Mouse (Mus musculus) forebrain, embryonic 14.5 days (tissue): ENCODE data around the gene Cemip2. TPM values are rescaled to one million over a fixed set of nuclear protein-coding genes. Genes with fewer than 3 reads are reported as not detected.

Source experiments
- ATAC-seq: fragments of 200-750 bp; cut with Nextera tagmentation; 2 replicates; pipeline ENCODE4 v1.8.0; 2017; ENCODE audit warnings: mild to moderate bottlenecking, moderate library complexity
- DNase-seq: peaks from one replicate; pipeline ENCODE4 v3.0.0-alpha.2; 2015; ENCODE audit warnings: low spot score
- H3K27ac ChIP-seq: fragments of 300-500 bp; sonication (generic); 2 replicates; pipeline ENCODE4 v1.5.1; 2014; ENCODE audit warnings: low read depth, mild to moderate bottlenecking, control low read depth, low read length, moderate library complexity
- H3K27me3 ChIP-seq: fragments of 300-500 bp; sonication (generic); replicated peaks from 2 replicates; pipeline ENCODE4 v1.6.1; 2014; ENCODE audit warnings: low read length, control low read depth, mixed read lengths; ENCODE audit not compliant: control insufficient read depth, insufficient read depth
- H3K36me3 ChIP-seq: fragments of 300-500 bp; sonication (generic); 2 replicates; pipeline ENCODE4 v1.6.1; 2014; ENCODE audit warnings: low read length, control low read depth; ENCODE audit not compliant: control insufficient read depth, insufficient read depth
- H3K4me1 ChIP-seq: fragments of 300-500 bp; sonication (generic); 2 replicates; pipeline ENCODE4 v1.6.1; 2014; ENCODE audit warnings: antibody characterized with exemption, low read length, control low read depth; ENCODE audit not compliant: control insufficient read depth, insufficient read depth
- H3K4me2 ChIP-seq: fragments of 300-500 bp; sonication (generic); 2 replicates; pipeline ENCODE4 v1.6.1; 2014; ENCODE audit warnings: mild to moderate bottlenecking, control low read depth, low read length
- H3K4me3 ChIP-seq: fragments of 300-500 bp; sonication (generic); 2 replicates; pipeline ENCODE4 v1.5.1; 2014; ENCODE audit warnings: low read depth, low read length, control low read depth
- H3K9ac ChIP-seq: fragments of 300-500 bp; sonication (generic); 2 replicates; pipeline ENCODE4 v1.6.1; 2014; ENCODE audit warnings: mild to moderate bottlenecking, low read length, control low read depth, moderate library complexity
- H3K9me3 ChIP-seq: fragments of 300-500 bp; sonication (generic); replicated peaks from 2 replicates; pipeline ENCODE4 v1.6.1; 2016; ENCODE audit warnings: low read length, control low read depth, mixed read lengths; ENCODE audit not compliant: control insufficient read depth
- WGBS: fragments of 180-500 bp; shearing (Covaris S2); extraction: QIAGEN DNeasy Blood & Tissue Kit; methylation state at CpG from one replicate; pipeline ENCODE4 v1.1.7; 2014; 5-methylcytosine and 5-hydroxymethylcytosine counted together
- polyA plus RNA-seq: library from polyadenylated mRNA; unstranded; fragments of >200 nt; fragmentation: Nextera tagmentation; extraction: Ambion mirVana; gene quantifications from 2 replicates; pipeline ENCODE4 v1.2.1, GENCODE M21; 2014

Gene Cemip2
- polyA plus RNA-seq, 1 experiment from 2014 or later: 29.2 TPM

- ATAC-seq (no peak), DNase-seq (no peak)
- no peak overlapping the region for H3K9ac ChIP-seq
- WGBS: 95% methylated on average over 4 of the region's 4 CpGs
- no peak overlapping the region for H3K4me3 ChIP-seq
- no peaks in the 10 kb centered on the region for H3K9me3 ChIP-seq
- no peak overlapping the region for H3K4me2 ChIP-seq
- no peak overlapping the region for H3K27ac ChIP-seq
- no peaks in the 10 kb centered on the region for H3K27me3 ChIP-seq
- H3K4me1 ChIP-seq: no peaks in the 10 kb centered on the region
- H3K36me3 ChIP-seq: peaks cover 92% of the 10 kb centered on the region
These were observed 38.1 kb downstream of the Cemip2 start for GRCm38 (mm10) chr19:21816260-21816659.

GRCm38 (mm10) chr19:21818021-21818725 is 40.0 kb downstream of the Cemip2 start:
- Histone ChIP-seq H3K27me3 (no peaks in the 10 kb centered on the region), H3K36me3 (peaks cover 87% of the 10 kb centered on the region), H3K4me2 (no peak overlapping the region), H3K4me3 (no peak overlapping the region), H3K27ac (no peak overlapping the region), H3K9me3 (no peaks in the 10 kb centered on the region), H3K4me1 (no peaks in the 10 kb centered on the region), H3K9ac (no peak overlapping the region)
- 88% methylated on average over 14 of the region's 14 CpGs for WGBS
- no peak for ATAC-seq
- no peak for DNase-seq

GRCm38 (mm10) chr19:21819585-21819984 is 41.4 kb downstream of the Cemip2 start:
- DNase-seq: no peak
- Histone ChIP-seq H3K4me3 (no peak overlapping the region), H3K4me1 (no peaks in the 10 kb centered on the region), H3K9me3 (no peaks in the 10 kb centered on the region), H3K9ac (no peak overlapping the region), H3K27ac (no peak overlapping the region), H3K27me3 (no peaks in the 10 kb centered on the region), H3K4me2 (no peak overlapping the region), H3K36me3 (peaks cover 86% of the 10 kb centered on the region)
- 71% methylated on average over 5 of the region's 5 CpGs for WGBS
- no peak; the same call in 1 of the 2 replicates for ATAC-seq

GRCm38 (mm10) chr19:21820126-21820525 is 42.0 kb downstream of the Cemip2 start:
- H3K9ac ChIP-seq: no peak overlapping the region
- no peak overlapping the region for H3K4me2 ChIP-seq
- no peaks in the 10 kb centered on the region for H3K4me1 ChIP-seq
- peaks cover 85% of the 10 kb centered on the region for H3K36me3 ChIP-seq
- H3K27me3 ChIP-seq: no peaks in the 10 kb centered on the region
- H3K4me3 ChIP-seq: no peak overlapping the region
- no peak for DNase-seq
- H3K27ac ChIP-seq: no peak overlapping the region
- H3K9me3 ChIP-seq: no peaks in the 10 kb centered on the region
- WGBS: 90% methylated on average over 4 of the region's 4 CpGs
- no peak for ATAC-seq

- Histone ChIP-seq H3K4me3 (no peak overlapping the region), H3K27ac (no peak overlapping the region), H3K9me3 (no peaks in the 10 kb centered on the region), H3K27me3 (no peaks in the 10 kb centered on the region), H3K9ac (no peak overlapping the region), H3K4me2 (no peak overlapping the region), H3K4me1 (no peaks in the 10 kb centered on the region), H3K36me3 (peaks cover 84% of the 10 kb centered on the region)
- ATAC-seq (no peak), DNase-seq (no peak)
- WGBS: 82% methylated on average over 6 of the region's 6 CpGs
These were observed 43.7 kb downstream of the Cemip2 start for GRCm38 (mm10) chr19:21821877-21822276.

GRCm38 (mm10) chr19:21824146-21824545 is 46.0 kb downstream of the Cemip2 start:
- Histone ChIP-seq H3K4me1 (no peaks in the 10 kb centered on the region), H3K36me3 (peaks cover 84% of the 10 kb centered on the region), H3K4me2 (no peak overlapping the region), H3K27ac (no peak overlapping the region), H3K27me3 (no peaks in the 10 kb centered on the region), H3K9ac (no peak overlapping the region), H3K4me3 (no peak overlapping the region), H3K9me3 (no peaks in the 10 kb centered on the region)
- WGBS: 88% methylated on average over 5 of the region's 5 CpGs
- ATAC-seq (no peak), DNase-seq (no peak)

GRCm38 (mm10) chr19:21825128-21825885 is 47.2 kb downstream of the Cemip2 start:
- H3K27me3 ChIP-seq: no peaks in the 10 kb centered on the region
- H3K27ac ChIP-seq: no peak overlapping the region
- DNase-seq (no peak), ATAC-seq (no peak)
- H3K36me3 ChIP-seq: peaks cover 85% of the 10 kb centered on the region
- H3K9me3 ChIP-seq: no peaks in the 10 kb centered on the region
- H3K4me2 ChIP-seq: no peak overlapping the region
- WGBS: 80% methylated on average over 4 of the region's 4 CpGs
- no peak overlapping the region for H3K4me3 ChIP-seq
- no peaks in the 10 kb centered on the region for H3K4me1 ChIP-seq
- H3K9ac ChIP-seq: no peak overlapping the region

- no peaks in the 10 kb centered on the region for H3K27me3 ChIP-seq
- ATAC-seq (no peak), DNase-seq (no peak)
- H3K27ac ChIP-seq: no peak overlapping the region
- no peaks in the 10 kb centered on the region for H3K9me3 ChIP-seq
- H3K36me3 ChIP-seq: peaks cover 94% of the 10 kb centered on the region
- H3K4me3 ChIP-seq: no peak overlapping the region
- no peak overlapping the region for H3K9ac ChIP-seq
- WGBS: 92% methylated on average over 12 of the region's 12 CpGs
- H3K4me2 ChIP-seq: no peak overlapping the region
- H3K4me1 ChIP-seq: no peaks in the 10 kb centered on the region
These were observed 55.4 kb downstream of the Cemip2 start for GRCm38 (mm10) chr19:21833416-21833992.

GRCm38 (mm10) chr19:21834952-21835351 is 56.8 kb downstream of the Cemip2 start:
- no peaks in the 10 kb centered on the region for H3K4me1 ChIP-seq
- H3K4me2 ChIP-seq: no peak overlapping the region
- H3K27ac ChIP-seq: no peak overlapping the region
- no peak overlapping the region for H3K9ac ChIP-seq
- H3K36me3 ChIP-seq: peaks cover 88% of the 10 kb centered on the region
- H3K4me3 ChIP-seq: no peak overlapping the region
- no peaks in the 10 kb centered on the region for H3K9me3 ChIP-seq
- H3K27me3 ChIP-seq: no peaks in the 10 kb centered on the region
- WGBS: 95% methylated on average over 7 of the region's 7 CpGs
- DNase-seq (no peak), ATAC-seq (no peak)
